Mouse (Mus musculus) ES-E14 (cell line): ENCODE data around the gene Mfsd10.

ENCODE experiments used
- CHD2 ChIP-seq: IDR thresholded peaks from 2 replicates; pipeline ENCODE4 v1.6.1; 2014; ENCODE audit warnings: mild to moderate bottlenecking, low read depth, low read length, inconsistent platforms
- MAFK ChIP-seq: IDR thresholded peaks from 2 replicates; pipeline ENCODE4 v1.6.1; 2014; ENCODE audit warnings: mild to moderate bottlenecking, low read depth, low read length, inconsistent platforms; ENCODE audit not compliant: insufficient read depth
- ZC3H11A ChIP-seq: IDR thresholded peaks from 2 replicates; pipeline ENCODE4 v1.6.1; 2012; ENCODE audit warnings: low read depth, mild to moderate bottlenecking, inconsistent platforms, low read length, borderline replicate concordance
- ZNF384 ChIP-seq: IDR thresholded peaks from 2 replicates; pipeline ENCODE4 v1.6.1; 2012; ENCODE audit warnings: low read depth, low read length, inconsistent platforms

GRCm38 (mm10) chr5:34590059-34590458, 47.0 kb downstream of the Mfsd10 start:
- TF ChIP-seq CHD2 (no peak), MAFK (no peak), ZNF384 (no peak), ZC3H11A (no peak)
